Mouse (Mus musculus) heart, embryonic 10.5 days (tissue): ENCODE results near the gene Pkp4. TPM values are rescaled to one million over a fixed set of nuclear protein-coding genes. Genes with fewer than 3 reads are reported as not detected.
A peak's percentile ranks its signal among the peaks of the same experiment; 100 is the strongest.

Experiments used
- DNase-seq: peaks from one replicate; pipeline ENCODE4 v3.0.0-alpha.2; 2017; ENCODE audit warnings: low spot score
- H3K27ac ChIP-seq: fragments of 300-500 bp; sonication (generic); 2 replicates; pipeline ENCODE4 v1.5.1; 2016; ENCODE audit warnings: mild to moderate bottlenecking
- H3K27me3 ChIP-seq: fragments of 300-500 bp; sonication (generic); 2 replicates; pipeline ENCODE4 v1.6.1; 2016; ENCODE audit warnings: mild to moderate bottlenecking; ENCODE audit not compliant: poor library complexity, insufficient read depth, severe bottlenecking
- H3K36me3 ChIP-seq: fragments of 300-500 bp; sonication (generic); 2 replicates; pipeline ENCODE4 v1.6.1; 2016; ENCODE audit warnings: mild to moderate bottlenecking, moderate library complexity
- H3K4me1 ChIP-seq: fragments of 300-500 bp; sonication (generic); 2 replicates; pipeline ENCODE4 v1.6.1; 2016; ENCODE audit warnings: mild to moderate bottlenecking
- H3K4me3 ChIP-seq: fragments of 300-500 bp; sonication (generic); 2 replicates; pipeline ENCODE4 v1.5.1; 2016; ENCODE audit warnings: mild to moderate bottlenecking, moderate library complexity
- H3K9me3 ChIP-seq: fragments of 300-500 bp; sonication (generic); 2 replicates; pipeline ENCODE4 v1.6.1; 2016; ENCODE audit warnings: mild to moderate bottlenecking, moderate library complexity
- WGBS: fragments of 180-500 bp; shearing (Covaris S2); methylation state at CpG from one replicate; pipeline ENCODE4 v1.1.7; 2016; 5-methylcytosine and 5-hydroxymethylcytosine counted together
- polyA plus RNA-seq: library from polyadenylated mRNA; unstranded; fragments of >200 nt; fragmentation: Nextera tagmentation; extraction: Ambion mirVana; gene quantifications from 2 replicates; pipeline ENCODE4 v1.2.1, GENCODE M21; 2016

Gene Pkp4
- polyA plus RNA-seq, 1 experiment from 2014 or later, result 18.5 TPM

DNA sequence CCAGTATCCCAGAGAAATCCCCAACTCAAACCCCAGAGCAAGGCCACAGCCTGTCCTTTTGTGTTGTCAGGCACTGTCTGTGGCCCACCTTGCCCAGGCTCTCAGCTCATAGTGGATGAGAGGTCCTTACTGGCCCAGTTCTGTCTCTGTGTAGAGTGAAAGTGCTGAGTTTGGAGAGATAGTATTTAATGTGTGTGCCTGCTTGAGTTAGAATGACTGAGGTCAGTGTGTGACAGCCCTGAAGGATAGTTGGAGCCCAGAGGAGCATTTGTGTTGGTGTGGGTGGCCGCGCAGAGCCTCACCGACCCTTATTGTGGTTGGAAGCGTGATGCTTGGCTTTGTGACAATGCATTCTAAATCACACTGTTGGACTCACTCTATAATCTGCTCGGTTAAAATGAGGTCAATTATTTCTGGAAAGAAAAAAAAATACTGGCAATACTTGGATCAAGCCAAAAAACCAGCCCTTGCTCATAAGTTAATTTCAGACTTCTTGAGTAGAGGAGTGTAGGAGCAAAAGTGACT, 29.1 kb downstream of the Pkp4 start:
- peaks cover 22% of the 10 kb centered on the region for H3K4me1 ChIP-seq

DNA sequence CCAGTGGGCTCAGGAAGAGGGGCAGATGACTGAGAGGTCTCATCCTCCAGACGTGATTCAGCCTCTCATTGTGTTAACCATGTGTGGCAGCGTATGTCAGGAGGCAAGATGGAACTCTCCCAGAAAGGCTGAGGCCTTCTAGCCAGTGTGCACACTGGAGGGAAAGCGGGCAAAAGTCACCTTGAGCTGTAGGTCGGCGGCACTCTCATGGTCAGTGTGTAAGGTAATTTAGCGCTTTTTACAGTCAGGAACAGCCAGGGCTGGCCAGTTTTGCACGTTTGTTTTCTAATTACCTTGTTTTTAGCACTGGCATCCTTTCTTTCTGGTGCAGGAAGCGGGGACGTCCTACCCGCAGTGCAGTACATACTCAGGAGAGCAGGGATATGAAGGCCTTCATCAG, 29.5 kb downstream of the Pkp4 start:
- DNase-seq, result no peak
- 81% methylated on average over 10 of the region's 10 CpGs for WGBS
- H3K36me3 ChIP-seq, result peaks cover 14% of the 10 kb centered on the region; the same call in 1 of the 2 replicates
- peak overlapping the region; percentile 42; the same call in 1 of the 2 replicates for H3K27ac ChIP-seq
- H3K9me3 ChIP-seq, result no peaks in the 10 kb centered on the region
- no peaks in the 10 kb centered on the region for H3K27me3 ChIP-seq
- no peak overlapping the region for H3K4me3 ChIP-seq
- peaks cover 22% of the 10 kb centered on the region for H3K4me1 ChIP-seq

More for the DNA sequence above, 29.1 kb downstream of the Pkp4 start:
- WGBS, result 95% methylated on average over 5 of the region's 5 CpGs
- peaks cover 14% of the 10 kb centered on the region; the same call in 1 of the 2 replicates for H3K36me3 ChIP-seq
- H3K9me3 ChIP-seq, result no peaks in the 10 kb centered on the region
- no peak overlapping the region for H3K27ac ChIP-seq
- H3K4me3 ChIP-seq, result no peak overlapping the region
- DNase-seq, result no peak
- H3K27me3 ChIP-seq, result no peaks in the 10 kb centered on the region

DNA sequence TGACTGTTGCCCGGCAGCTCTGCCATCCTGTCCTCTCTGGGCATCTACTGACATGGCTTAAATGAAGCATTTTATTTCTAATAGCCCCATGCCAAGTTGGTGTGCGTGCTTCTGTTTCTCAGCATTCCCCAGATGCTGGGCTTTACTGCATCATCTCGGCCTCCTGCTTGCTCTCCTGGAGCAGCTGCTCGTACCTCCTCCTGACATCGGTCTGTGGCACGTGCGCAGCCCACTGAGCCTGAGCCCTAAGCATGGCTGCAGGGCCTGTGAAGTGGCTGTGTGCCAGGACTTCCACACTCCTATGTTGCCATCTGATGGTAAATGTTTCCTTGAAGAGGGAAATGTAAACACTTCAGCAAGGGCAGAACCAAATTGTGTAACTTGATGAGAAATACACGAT, 30.8 kb downstream of the Pkp4 start:
- Histone ChIP-seq H3K27me3 (no peaks in the 10 kb centered on the region), H3K4me3 (no peak overlapping the region), H3K36me3 (peaks cover 14% of the 10 kb centered on the region; the same call in 1 of the 2 replicates), H3K27ac (no peak overlapping the region), H3K9me3 (no peaks in the 10 kb centered on the region), H3K4me1 (peaks cover 22% of the 10 kb centered on the region)
- 90% methylated on average over 8 of the region's 8 CpGs for WGBS
- no peak for DNase-seq

- no peak for DNase-seq
- Histone ChIP-seq H3K9me3 (no peaks in the 10 kb centered on the region), H3K4me1 (peaks cover 30% of the 10 kb centered on the region), H3K4me3 (no peak overlapping the region), H3K36me3 (peaks cover 5% of the 10 kb centered on the region; the same call in 1 of the 2 replicates), H3K27me3 (no peaks in the 10 kb centered on the region), H3K27ac (no peak overlapping the region)
- 71% methylated on average over 5 of the region's 5 CpGs for WGBS
Measured at GRCm38 (mm10) chr2:59193117-59193516, 32.5 kb downstream of the Pkp4 start.

- no peaks in the 10 kb centered on the region for H3K36me3 ChIP-seq
Measured at GRCm38 (mm10) chr2:59197156-59197555, 36.5 kb downstream of the Pkp4 start.

GRCm38 (mm10) chr2:59199476-59199976, 38.9 kb downstream of the Pkp4 start:
- Histone ChIP-seq H3K36me3 (no peaks in the 10 kb centered on the region), H3K4me3 (no peak overlapping the region), H3K4me1 (peaks cover 32% of the 10 kb centered on the region), H3K27ac (no peak overlapping the region), H3K9me3 (no peaks in the 10 kb centered on the region), H3K27me3 (no peaks in the 10 kb centered on the region)
- 90% methylated on average over 5 of the region's 5 CpGs for WGBS
- no peak for DNase-seq

More at GRCm38 (mm10) chr2:59197156-59197555, 36.5 kb downstream of the Pkp4 start:
- H3K9me3 ChIP-seq, result no peaks in the 10 kb centered on the region
- WGBS, result 72% methylated on average over 4 of the region's 4 CpGs
- H3K4me1 ChIP-seq, result peaks cover 20% of the 10 kb centered on the region
- peak overlapping the region; percentile 47; the same call in 1 of the 2 replicates for H3K27ac ChIP-seq
- DNase-seq, result no peak
- no peaks in the 10 kb centered on the region for H3K27me3 ChIP-seq
- no peak overlapping the region for H3K4me3 ChIP-seq

GRCm38 (mm10) chr2:59200511-59200910, 39.9 kb downstream of the Pkp4 start:
- Histone ChIP-seq H3K4me1 (peaks cover 32% of the 10 kb centered on the region), H3K4me3 (no peak overlapping the region), H3K36me3 (no peaks in the 10 kb centered on the region), H3K9me3 (no peaks in the 10 kb centered on the region), H3K27me3 (no peaks in the 10 kb centered on the region), H3K27ac (no peak overlapping the region)
- no peak for DNase-seq
- 81% methylated on average over 3 of the region's 3 CpGs for WGBS

GRCm38 (mm10) chr2:59202930-59203329, 42.3 kb downstream of the Pkp4 start:
- H3K36me3 ChIP-seq, result no peaks in the 10 kb centered on the region
- no peaks in the 10 kb centered on the region for H3K27me3 ChIP-seq
- H3K4me1 ChIP-seq, result peaks cover 42% of the 10 kb centered on the region
- DNase-seq, result no peak
- no peaks in the 10 kb centered on the region for H3K9me3 ChIP-seq
- H3K27ac ChIP-seq, result peak overlapping the region; percentile 62
- no peak overlapping the region for H3K4me3 ChIP-seq
- WGBS, result 54% methylated on average over 5 of the region's 5 CpGs

GRCm38 (mm10) chr2:59203627-59204425, 43.2 kb downstream of the Pkp4 start:
- DNase-seq, result no peak
- Histone ChIP-seq H3K27me3 (no peaks in the 10 kb centered on the region), H3K36me3 (no peaks in the 10 kb centered on the region), H3K27ac (peak overlapping the region; percentile 62; the same call in 1 of the 2 replicates), H3K4me3 (no peak overlapping the region), H3K4me1 (peaks cover 49% of the 10 kb centered on the region), H3K9me3 (no peaks in the 10 kb centered on the region)
- 73% methylated on average over 3 of the region's 3 CpGs for WGBS

- Histone ChIP-seq H3K4me1 (peaks cover 49% of the 10 kb centered on the region), H3K4me3 (no peak overlapping the region), H3K9me3 (no peaks in the 10 kb centered on the region), H3K27me3 (no peaks in the 10 kb centered on the region), H3K36me3 (no peaks in the 10 kb centered on the region), H3K27ac (no peak overlapping the region)
- WGBS, result 92% methylated on average over 9 of the region's 9 CpGs
- DNase-seq, result no peak
Measured at GRCm38 (mm10) chr2:59205092-59205491, 44.4 kb downstream of the Pkp4 start.

DNA sequence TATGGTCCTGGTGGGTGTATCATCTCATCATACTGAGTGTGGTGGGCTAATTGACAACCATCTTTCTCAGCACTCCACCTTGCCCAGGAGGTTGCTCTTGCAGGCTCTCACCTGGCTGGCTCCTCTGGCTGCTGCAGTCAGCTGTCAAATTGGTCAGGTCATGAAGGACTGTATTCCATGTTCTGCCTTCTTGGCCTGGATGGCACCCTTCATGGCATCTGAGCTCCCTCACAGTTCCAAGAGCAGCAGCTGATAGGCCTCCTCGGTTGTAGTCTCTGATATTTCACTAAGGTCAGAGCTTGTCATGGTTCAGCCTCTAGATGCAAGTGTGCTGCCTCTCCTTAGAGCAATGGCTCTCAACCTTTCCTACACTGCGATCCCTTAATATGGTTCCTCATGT, 45.5 kb downstream of the Pkp4 start:
- Histone ChIP-seq H3K27me3 (no peaks in the 10 kb centered on the region), H3K36me3 (no peaks in the 10 kb centered on the region), H3K4me1 (peaks cover 40% of the 10 kb centered on the region), H3K4me3 (no peak overlapping the region), H3K9me3 (no peaks in the 10 kb centered on the region), H3K27ac (0 out of 2 replicates have a peak overlapping the region, but pooled peaks have one; percentile 13)
- DNase-seq, result no peak
- WGBS, result 72% methylated on average over 2 of the region's 2 CpGs

DNA sequence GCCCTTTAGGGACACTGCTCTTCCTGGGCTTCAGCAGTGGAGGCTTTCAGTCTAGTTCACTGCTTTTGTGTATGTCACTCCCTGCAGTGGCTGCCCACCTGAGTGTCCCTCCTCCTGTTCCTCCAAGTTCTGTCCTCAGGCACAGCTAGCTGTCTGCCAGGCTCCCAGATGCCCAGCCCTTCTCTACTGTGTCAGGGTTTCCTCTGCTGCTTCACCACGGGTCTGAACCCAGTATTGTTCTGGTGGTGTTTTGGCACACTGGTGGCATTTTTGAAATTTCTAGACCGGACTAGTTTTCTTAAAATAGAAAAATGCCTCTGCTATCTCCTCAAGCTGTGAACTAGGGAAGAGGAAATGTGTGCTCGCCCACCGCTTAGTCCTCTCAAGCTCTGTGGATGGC, 46.6 kb downstream of the Pkp4 start:
- Histone ChIP-seq H3K27me3 (no peaks in the 10 kb centered on the region), H3K36me3 (no peaks in the 10 kb centered on the region), H3K9me3 (no peaks in the 10 kb centered on the region), H3K27ac (peak overlapping the region; percentile 79), H3K4me3 (peak overlapping the region; percentile 31), H3K4me1 (peaks cover 38% of the 10 kb centered on the region)
- DNase-seq, result no peak
- 15% methylated on average over 4 of the region's 4 CpGs for WGBS

DNA sequence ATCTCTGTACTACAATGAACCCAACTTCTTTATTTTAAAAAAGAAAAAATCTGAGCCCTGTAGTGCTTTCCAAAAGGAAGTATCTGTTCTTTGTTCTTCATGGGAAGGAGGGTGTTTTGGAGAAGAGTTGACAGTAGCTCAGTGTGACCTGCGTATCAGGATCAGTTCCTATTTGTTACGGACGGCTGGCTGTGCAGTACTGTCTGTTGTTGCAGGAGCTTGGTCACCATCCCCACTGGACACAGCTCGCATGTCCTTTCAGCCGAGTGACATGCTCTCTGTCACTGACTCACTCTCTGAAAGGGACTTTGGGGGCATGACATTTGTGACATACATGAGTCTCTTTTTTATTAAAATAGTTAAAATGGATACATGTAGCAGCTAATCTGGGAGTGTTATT, 47.1 kb downstream of the Pkp4 start:
- no peak for DNase-seq
- H3K36me3 ChIP-seq, result no peaks in the 10 kb centered on the region
- H3K27ac ChIP-seq, result peak overlapping the region; percentile 79
- peak overlapping the region; percentile 31 for H3K4me3 ChIP-seq
- WGBS, result 27% methylated on average over 5 of the region's 5 CpGs
- no peaks in the 10 kb centered on the region for H3K9me3 ChIP-seq
- H3K4me1 ChIP-seq, result peaks cover 38% of the 10 kb centered on the region
- H3K27me3 ChIP-seq, result no peaks in the 10 kb centered on the region
